Mouse (Mus musculus): ENCODE data around the gene Ubxn4.

DNA sequence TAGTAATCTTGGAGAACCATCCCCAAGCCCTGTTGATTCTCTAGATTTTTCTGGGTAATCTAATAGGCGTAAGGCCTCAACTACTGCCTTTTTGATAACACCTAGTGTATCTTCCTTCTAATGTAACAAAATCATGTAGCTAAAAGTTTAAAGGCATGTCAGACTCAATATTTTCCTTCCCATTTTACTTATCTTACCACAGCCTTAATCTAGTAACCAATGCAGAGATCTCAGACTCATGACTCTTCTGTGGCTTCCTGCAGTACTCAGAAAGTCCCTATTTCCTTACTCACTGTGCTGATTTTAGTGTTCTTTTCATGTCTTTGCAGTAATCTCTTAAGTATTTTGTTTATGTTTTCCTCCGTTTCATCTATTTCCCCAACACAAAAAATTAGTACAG, 21.9 kb upstream of the Ubxn4 start:
- TF ChIP-seq CTCF (conservative IDR thresholded peaks at IDR 0.05; ENCODE audit: low read length) (no peak), POU5F1 (IDR thresholded peaks at IDR 0.05; ENCODE audit: borderline replicate concordance, low read length) (no peak), NANOG (IDR thresholded peaks at IDR 0.05; ENCODE audit: borderline replicate concordance, low read length) (no peak)
